Mouse (Mus musculus): ENCODE results near the gene Ttll12. TPM values are rescaled to one million over a fixed set of nuclear protein-coding genes. Genes with fewer than 3 reads are reported as not detected.

Gene Ttll12
- total and polyA plus RNA-seq, 2 experiments from 2014 or later, result 7.8 to 15.9 TPM

DNA sequence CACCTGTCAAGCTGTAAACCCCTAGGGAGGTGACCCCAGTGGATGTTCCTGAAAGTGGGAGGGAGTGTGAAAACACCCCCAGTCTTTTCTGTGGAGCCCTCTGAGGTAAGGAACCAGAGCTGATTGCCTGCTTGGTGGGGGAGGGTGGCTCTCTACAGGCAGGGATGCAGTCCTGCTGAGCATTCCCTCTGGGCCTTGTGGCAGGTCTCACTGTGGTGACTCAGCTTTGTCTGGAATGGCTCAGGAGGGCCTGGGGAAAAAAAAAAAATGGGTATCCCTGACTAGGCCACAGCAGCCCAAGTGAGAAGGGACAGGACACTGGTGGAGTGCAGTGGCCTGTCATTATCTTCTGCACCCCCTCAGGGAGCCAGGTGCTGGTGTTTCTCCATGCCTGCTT is 1.8 kb downstream of the Ttll12 start:
- Histone ChIP-seq H3K27ac (ENCODE audit: low read depth) (no peak overlapping the region), H3K4me3 (ENCODE audit: low read depth, low read length) (no peak overlapping the region), H3K9ac (replicated peaks; ENCODE audit: low read depth, low read length) (no peak overlapping the region)

DNA sequence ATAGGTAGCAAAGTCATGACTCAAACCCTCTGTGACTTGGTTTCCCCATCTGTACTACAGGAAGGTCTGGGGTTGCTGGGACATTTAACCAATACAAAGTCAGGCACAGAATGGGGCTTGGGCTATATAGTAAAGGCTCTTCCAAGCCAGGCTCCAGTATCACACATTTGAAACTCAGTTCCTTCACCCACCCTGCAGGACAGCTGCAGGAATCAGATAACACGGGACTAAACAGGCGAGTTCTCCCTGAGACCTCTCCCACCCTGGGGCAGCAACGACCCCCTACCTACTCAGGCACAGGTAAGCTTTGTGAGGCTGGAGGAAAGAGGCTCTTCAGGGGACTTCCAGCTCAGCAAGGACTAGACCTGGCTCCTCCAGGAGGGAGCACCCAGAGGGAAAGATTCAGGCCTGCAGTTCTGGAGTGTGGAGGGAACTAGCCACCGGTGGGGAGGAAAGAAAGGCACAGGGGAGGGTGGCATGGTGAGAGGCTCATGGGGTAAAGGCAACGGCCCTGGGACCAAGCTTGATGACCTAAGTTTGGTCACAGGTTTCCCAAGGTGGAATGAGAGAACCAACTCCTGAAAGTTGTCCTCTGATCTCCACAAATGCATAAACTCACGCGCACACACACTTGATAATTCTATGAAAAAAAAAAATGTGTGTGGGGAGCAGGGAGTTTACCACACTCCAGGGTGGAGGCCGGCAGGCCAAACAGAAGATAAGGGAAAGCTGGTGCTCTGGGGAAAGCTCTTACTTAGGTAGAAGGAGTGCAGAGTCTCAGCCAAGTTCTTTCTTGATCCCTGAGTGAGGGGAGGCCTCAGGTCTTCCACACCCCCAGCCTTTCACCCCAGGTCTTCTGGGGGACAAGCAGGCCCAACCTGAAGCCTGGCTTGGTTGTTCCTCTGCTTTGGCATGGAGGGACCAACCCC is 2.4 kb downstream of the Ttll12 start:
- 0 out of 2 replicates have a peak, but pooled peaks cover 4% of the 10 kb centered on the region for H3K4me1 ChIP-seq (ENCODE audit: control insufficient read depth, insufficient read depth)
- no peaks in the 10 kb centered on the region for H3K9me3 ChIP-seq (replicated peaks; ENCODE audit: control insufficient read depth, low read length)
- no peak overlapping the region for H3K4me3 ChIP-seq (ENCODE audit: low read depth, low read length)
- no peak overlapping the region for H3K9ac ChIP-seq (replicated peaks; ENCODE audit: low read depth, low read length)
- 49% methylated on average over 8 of the region's 8 CpGs for WGBS
- no peak for ATAC-seq (ENCODE audit: insufficient read depth, low read depth)
- no peak overlapping the region for H3K4me2 ChIP-seq (ENCODE audit: low read depth, low read length)
- no peaks in the 10 kb centered on the region for H3K27me3 ChIP-seq (ENCODE audit: control insufficient read depth, insufficient read depth, low read length)
- no peak overlapping the region for H3K27ac ChIP-seq (ENCODE audit: low read depth)
- no peak for DNase-seq (ENCODE audit: low spot score)
- 0 out of 2 replicates have a peak, but pooled peaks cover 3% of the 10 kb centered on the region for H3K36me3 ChIP-seq (replicated peaks; ENCODE audit: control insufficient read depth, insufficient read depth, low read length)
- TF ChIP-seq CTCF (IDR thresholded peaks at IDR 0.05; ENCODE audit: low read depth), result no peak
- no peak for TF ChIP-seq EP300 (IDR thresholded peaks at IDR 0.05; ENCODE audit: low read depth)

More for the DNA sequence above, 1.8 kb downstream of the Ttll12 start:
- DNase-seq (ENCODE audit: low spot score), result no peak
- Histone ChIP-seq H3K4me2 (ENCODE audit: low read depth, low read length) (no peak overlapping the region), H3K9me3 (replicated peaks; ENCODE audit: control insufficient read depth, low read length) (no peaks in the 10 kb centered on the region), H3K36me3 (replicated peaks; ENCODE audit: control insufficient read depth, insufficient read depth, low read length) (0 out of 2 replicates have a peak, but pooled peaks cover 2% of the 10 kb centered on the region), H3K4me1 (ENCODE audit: control insufficient read depth, insufficient read depth) (0 out of 2 replicates have a peak, but pooled peaks cover 4% of the 10 kb centered on the region), H3K27me3 (ENCODE audit: control insufficient read depth, insufficient read depth, low read length) (no peaks in the 10 kb centered on the region)
- no peak for ATAC-seq (ENCODE audit: insufficient read depth, low read depth)
- no peak for TF ChIP-seq EP300 (IDR thresholded peaks at IDR 0.05; ENCODE audit: low read depth)
- TF ChIP-seq CTCF (IDR thresholded peaks at IDR 0.05; ENCODE audit: low read depth), result no peak

DNA sequence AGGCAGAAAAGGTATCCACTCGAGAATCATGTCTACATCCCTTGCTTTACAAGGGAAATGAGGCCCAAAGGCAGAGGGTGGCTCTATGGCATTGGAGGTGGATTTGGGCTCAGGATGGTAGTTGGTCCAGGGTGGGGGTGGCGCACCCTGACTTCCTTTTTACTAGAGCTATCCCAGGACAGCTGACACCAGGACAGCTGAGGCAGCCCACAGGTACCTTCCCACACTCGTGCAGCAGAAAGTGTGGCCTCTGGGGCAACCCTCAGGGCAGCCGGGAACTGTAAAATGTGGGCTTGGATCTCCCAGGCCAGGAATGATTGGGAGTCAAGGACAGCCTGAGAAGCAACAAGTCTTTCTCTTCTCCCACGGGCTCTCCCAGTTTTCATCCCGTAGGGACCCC is 3.2 kb downstream of the Ttll12 start:
- Histone ChIP-seq H3K36me3 (replicated peaks; ENCODE audit: control insufficient read depth, insufficient read depth, low read length) (peaks cover 5% of the 10 kb centered on the region), H3K4me2 (ENCODE audit: low read depth, low read length) (no peak overlapping the region), H3K4me3 (ENCODE audit: low read depth, low read length) (no peak overlapping the region), H3K9me3 (replicated peaks; ENCODE audit: control insufficient read depth, low read length) (no peaks in the 10 kb centered on the region), H3K4me1 (ENCODE audit: control insufficient read depth, insufficient read depth) (0 out of 2 replicates have a peak, but pooled peaks cover 4% of the 10 kb centered on the region), H3K27ac (ENCODE audit: low read depth) (no peak overlapping the region), H3K27me3 (ENCODE audit: control insufficient read depth, insufficient read depth, low read length) (no peaks in the 10 kb centered on the region), H3K9ac (replicated peaks; ENCODE audit: low read depth, low read length) (no peak overlapping the region)
- TF ChIP-seq EP300 (IDR thresholded peaks at IDR 0.05; ENCODE audit: low read depth) (no peak), CTCF (IDR thresholded peaks at IDR 0.05; ENCODE audit: low read depth) (no peak)
- WGBS, result 78% methylated on average over 5 of the region's 6 CpGs
- DNase-seq (ENCODE audit: low spot score) (no peak), ATAC-seq (ENCODE audit: insufficient read depth, low read depth) (no peak)

DNA sequence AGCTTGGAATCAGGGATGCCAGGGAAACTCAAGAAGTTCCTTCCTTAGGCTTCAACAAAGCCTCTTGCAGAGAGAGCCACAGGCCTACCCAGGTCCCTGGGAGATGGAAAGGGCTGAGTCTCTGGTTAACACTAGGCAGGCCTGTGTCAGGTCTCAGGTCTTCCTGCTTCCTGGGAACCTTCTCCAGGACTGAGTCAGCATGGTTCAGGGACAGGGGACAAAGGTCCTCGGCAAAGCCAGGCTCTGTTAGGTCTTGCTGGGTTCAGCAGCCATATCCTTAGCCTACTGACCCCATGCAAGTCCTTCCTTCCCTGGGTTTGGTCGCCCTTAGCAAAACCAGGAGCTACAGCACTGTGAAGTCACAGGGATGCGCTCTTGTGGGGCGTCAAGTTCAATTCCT is 4.1 kb downstream of the Ttll12 start:
- WGBS, result 86% methylated on average over 4 of the region's 4 CpGs
- H3K9ac ChIP-seq (replicated peaks; ENCODE audit: low read depth, low read length), result no peak overlapping the region
- H3K4me2 ChIP-seq (ENCODE audit: low read depth, low read length), result no peak overlapping the region
- H3K9me3 ChIP-seq (replicated peaks; ENCODE audit: control insufficient read depth, low read length), result peaks cover 4% of the 10 kb centered on the region; the same call in 1 of the 2 replicates
- no peak for DNase-seq (ENCODE audit: low spot score)
- H3K36me3 ChIP-seq (replicated peaks; ENCODE audit: control insufficient read depth, insufficient read depth, low read length), result peaks cover 14% of the 10 kb centered on the region
- TF ChIP-seq EP300 (IDR thresholded peaks at IDR 0.05; ENCODE audit: low read depth) (no peak), CTCF (IDR thresholded peaks at IDR 0.05; ENCODE audit: low read depth) (no peak)
- 0 out of 2 replicates have a peak, but pooled peaks cover 4% of the 10 kb centered on the region for H3K4me1 ChIP-seq (ENCODE audit: control insufficient read depth, insufficient read depth)
- no peak overlapping the region for H3K4me3 ChIP-seq (ENCODE audit: low read depth, low read length)
- ATAC-seq (ENCODE audit: insufficient read depth, low read depth), result no peak
- no peaks in the 10 kb centered on the region for H3K27me3 ChIP-seq (ENCODE audit: control insufficient read depth, insufficient read depth, low read length)
- no peak overlapping the region for H3K27ac ChIP-seq (ENCODE audit: low read depth)

DNA sequence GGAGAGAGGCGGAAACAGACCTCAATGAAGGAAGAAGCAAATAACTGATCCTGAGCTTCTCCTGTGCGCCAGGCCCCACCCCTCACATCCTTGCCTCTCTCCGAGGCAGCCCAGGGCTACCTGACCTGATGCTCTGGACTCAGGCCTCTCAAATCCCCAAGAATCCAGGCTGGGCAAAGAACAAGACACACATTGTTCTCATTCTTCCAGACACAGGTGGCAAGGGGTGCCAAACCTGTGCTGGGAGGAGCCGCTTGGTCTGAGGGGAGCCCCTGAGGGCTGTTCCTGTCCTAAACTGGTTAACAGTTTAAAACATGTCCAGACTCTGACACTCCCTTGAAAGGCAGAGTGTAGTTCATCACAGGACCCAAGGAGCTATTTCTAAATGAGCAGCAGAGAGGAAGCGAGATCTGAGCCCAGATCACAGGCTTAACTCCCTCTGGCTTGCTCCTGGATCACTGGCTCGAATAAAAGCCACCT is 10.2 kb downstream of the Ttll12 start:
- no peak overlapping the region for H3K9ac ChIP-seq (replicated peaks; ENCODE audit: low read depth, low read length)
- TF ChIP-seq CTCF (IDR thresholded peaks at IDR 0.05; ENCODE audit: low read depth), result no peak
- TF ChIP-seq EP300 (IDR thresholded peaks at IDR 0.05; ENCODE audit: low read depth), result no peak
- H3K4me2 ChIP-seq (ENCODE audit: low read depth, low read length), result no peak overlapping the region
- ATAC-seq (ENCODE audit: insufficient read depth, low read depth), result no peak
- no peak overlapping the region for H3K4me3 ChIP-seq (ENCODE audit: low read depth, low read length)
- no peak overlapping the region for H3K27ac ChIP-seq (ENCODE audit: low read depth)
- no peak for DNase-seq (ENCODE audit: low spot score)
- H3K27me3 ChIP-seq (ENCODE audit: control insufficient read depth, insufficient read depth, low read length), result no peaks in the 10 kb centered on the region
- no peaks in the 10 kb centered on the region for H3K4me1 ChIP-seq (ENCODE audit: control insufficient read depth, insufficient read depth)
- peaks cover 50% of the 10 kb centered on the region for H3K36me3 ChIP-seq (replicated peaks; ENCODE audit: control insufficient read depth, insufficient read depth, low read length)
- WGBS, result 86% methylated on average over 6 of the region's 6 CpGs
- H3K9me3 ChIP-seq (replicated peaks; ENCODE audit: control insufficient read depth, low read length), result peaks cover 5% of the 10 kb centered on the region; the same call in 1 of the 2 replicates
